Mouse (Mus musculus): ENCODE data around the gene Abraxas2.

DNA sequence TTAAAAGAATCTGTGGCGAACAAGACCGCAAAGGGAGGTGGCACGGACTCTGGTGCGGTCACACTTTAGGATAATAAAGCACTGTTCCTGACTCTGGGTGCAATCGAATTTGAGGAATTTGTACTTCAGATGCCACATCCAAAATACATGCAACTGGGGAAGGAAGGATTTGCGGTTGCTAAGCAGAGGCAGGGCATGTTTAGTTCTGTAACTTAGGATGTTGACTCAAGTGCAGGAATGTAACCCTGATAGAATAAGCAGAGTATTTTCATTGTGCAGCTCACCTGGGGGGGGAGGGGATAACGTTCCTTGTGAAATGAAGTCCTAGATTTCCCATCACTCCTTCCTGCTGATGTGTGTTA is 45.0 kb upstream of the Abraxas2 start:
- TF ChIP-seq POLR2A (IDR thresholded peaks at IDR 0.05; ENCODE audit: extremely low read depth, insufficient read depth, low read length) (no peak), CTCF (IDR thresholded peaks at IDR 0.05; ENCODE audit: extremely low read depth, insufficient read depth, low read length) (no peak)
